Mouse (Mus musculus) megakaryocyte-erythroid progenitor cell, adult 5-6 weeks (primary cell): Measurements from ENCODE around the gene Thoc3. TPM values are rescaled to one million over a fixed set of nuclear protein-coding genes. Genes with fewer than 3 reads are reported as not detected.
"Not testable (repeated sequence)": the region's sequence is repeated elsewhere in the genome, so short reads cannot be mapped to it uniquely, and the experiment has no call there.

Experiments used
- ATAC-seq: replicated peaks from 2 replicates; pipeline ENCODE4 v1.8.0; 2016; ENCODE audit warnings: mild to moderate bottlenecking, inconsistent platforms; ENCODE audit not compliant: severe bottlenecking, poor library complexity, low FRiP score, low TSS enrichment
- total RNA-seq, 2 experiments: library from RNA; stranded (forward) in 1 of 2; stranded (reverse) in 1 of 2; fragments of 200-1000, 215-1000 nt in 1 of 2; fragments of >200 nt in 1 of 2; fragmentation: Nextera tagmentation in 1 of 2; gene quantifications; 2 replicates each; pipeline ENCODE4 v1.2.3; 2014 to 2017

The Thoc3 gene
- total RNA-seq (2014; fragmentation: Nextera tagmentation) (30.0 and 40.1 TPM in 2 replicates), total RNA-seq (2017) (37.3 and 62.5 TPM in 2 replicates)

DNA sequence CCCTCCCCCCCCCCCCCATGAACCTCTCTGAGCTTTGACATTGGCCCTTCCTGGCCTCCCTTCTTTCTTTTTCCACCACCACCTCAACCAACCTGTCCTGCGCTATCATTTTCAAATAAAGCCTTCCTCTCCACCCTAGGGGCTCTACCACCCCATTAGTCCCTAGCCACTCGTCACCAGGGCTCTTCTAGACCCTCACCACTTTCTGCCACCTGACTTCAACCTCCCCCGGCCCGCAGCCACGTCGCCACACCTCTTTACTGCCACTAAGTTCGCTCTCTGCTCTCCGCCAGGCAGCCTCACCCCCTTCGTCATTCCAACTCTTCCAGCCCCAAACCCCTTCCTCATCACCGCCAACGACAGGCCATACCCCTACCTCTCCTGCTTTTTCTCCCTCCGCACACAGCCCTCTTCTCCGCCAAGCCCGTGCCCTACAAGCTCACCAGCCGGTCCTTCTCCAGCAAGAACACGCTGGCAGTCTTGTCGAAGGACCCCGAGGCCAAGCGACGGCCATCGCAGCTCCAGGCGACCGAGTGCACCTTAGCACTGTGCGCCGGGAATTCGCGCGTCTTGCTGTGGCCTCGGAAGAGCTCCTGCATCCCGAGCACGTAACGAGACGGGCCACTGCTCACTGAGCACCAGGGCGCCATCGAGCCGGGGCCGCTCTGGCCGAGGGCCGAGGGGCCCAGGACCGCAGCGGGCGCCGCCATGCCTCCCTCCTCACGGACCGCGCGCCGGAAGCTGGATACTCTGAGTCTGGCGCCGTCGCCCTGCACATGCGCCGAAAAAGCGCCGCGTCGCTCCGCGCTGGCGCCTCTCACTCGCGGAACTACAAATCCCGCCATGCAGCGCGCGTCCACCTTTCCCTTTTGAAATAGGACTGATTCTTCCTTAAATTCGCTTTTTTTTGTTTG lies at the start of gene Thoc3:
Gene Thoc3, minus strand, starts transcription at position 752 of the 914 bp plus-strand sequence.
- peak; percentile 97 for ATAC-seq

DNA sequence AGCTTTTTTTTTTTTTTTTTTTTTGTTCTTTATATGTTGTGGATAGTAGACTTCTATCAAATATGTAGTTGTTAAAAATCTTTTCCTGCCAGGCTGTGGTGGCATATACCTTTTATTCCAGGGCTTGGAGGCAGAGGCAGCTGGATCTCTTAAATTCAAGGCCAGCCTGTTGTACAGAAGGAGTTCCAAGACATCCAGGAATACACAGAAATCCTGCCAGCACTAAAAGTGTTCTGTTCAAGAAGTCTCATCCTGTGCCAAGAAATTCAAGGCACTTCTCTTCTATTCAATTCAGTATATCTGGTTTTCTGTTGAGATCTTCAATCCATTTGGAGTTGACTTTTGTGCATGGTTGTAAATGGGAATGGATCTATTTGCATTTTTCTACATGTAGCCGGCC lies 37.3 kb upstream of the Thoc3 start:
- ATAC-seq, result no peak

DNA sequence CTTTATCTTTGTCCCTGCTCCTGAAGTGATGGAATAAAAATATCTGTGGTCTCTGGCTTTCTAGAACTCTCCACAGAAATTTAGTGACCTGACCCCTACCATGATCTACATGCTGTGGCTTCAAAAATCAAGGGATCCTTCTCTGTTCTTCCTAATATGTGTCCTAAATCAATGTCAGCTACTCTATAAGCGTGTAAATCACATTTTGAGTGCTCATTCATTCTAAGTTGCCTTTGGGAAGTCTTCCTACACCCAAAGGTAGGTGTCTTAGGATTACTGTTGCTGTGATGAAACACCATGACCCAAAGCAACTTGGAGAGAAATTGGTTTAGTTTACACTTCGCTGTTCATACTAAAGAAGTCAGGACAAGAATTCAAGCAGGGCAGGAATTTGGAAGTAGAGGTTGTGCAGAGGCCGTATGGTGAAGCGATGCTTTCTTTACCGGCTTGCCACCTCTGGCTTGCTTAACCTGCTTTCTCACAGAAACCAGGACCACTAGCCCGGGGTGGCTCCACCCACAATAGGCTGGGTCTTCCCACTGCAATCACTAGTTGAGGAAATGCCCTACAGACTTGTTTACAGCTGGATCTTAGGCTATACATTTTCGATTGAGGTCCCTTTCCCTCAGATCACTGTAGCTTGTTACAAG lies 36.1 kb upstream of the Thoc3 start:
- no peak for ATAC-seq

GRCm38 (mm10) chr13:54503604-54504521 lies 35.2 kb upstream of the Thoc3 start, which contains the start of gene Simc1:
Gene Simc1 (plus strand): TSS chr13:54503779.
- ATAC-seq, result peak; percentile 75

GRCm38 (mm10) chr13:54503278-54503603 lies 34.6 kb upstream of the Thoc3 start:
- ATAC-seq, result peak; percentile 60

DNA sequence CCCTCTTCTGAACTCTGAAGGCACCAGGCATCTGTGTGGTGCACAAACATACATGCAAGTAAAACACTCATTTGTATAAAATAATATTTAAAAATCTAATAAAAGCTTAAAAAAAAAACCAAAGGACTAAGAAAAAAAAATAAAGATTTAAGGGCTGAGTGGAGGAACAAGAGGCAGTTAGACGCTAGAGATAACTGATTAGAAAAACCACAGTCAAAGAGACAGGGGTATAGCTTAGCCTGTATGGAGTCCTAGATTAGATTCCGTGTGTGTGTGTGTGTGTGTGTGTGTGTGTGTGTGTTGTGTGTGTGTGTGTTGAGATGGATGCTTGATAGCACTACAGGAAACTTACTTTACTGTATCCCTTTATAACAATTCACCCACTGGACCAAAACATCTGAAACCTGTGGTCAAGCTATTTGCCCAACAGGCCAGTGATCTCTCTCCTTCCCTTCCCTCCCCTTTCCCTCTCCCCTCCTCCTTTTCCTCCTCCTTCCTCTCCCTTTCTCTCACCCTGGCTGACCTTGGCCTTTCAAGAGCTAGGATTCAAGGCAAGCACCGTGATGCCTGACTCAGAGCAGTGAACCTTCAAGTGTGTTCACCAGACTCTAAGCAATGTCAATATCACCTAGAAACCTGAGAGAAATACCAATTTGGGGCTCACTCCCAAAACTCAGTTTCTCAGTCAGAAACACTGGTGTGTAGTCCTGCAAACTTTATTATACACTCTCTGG lies 33.5 kb upstream of the Thoc3 start:
- ATAC-seq, result no peak

- ATAC-seq, result no peak
Observed at GRCm38 (mm10) chr13:54501352-54501751, 32.7 kb upstream of the Thoc3 start.

GRCm38 (mm10) chr13:54499551-54499950 lies 30.9 kb upstream of the Thoc3 start:
- not testable (repeated sequence) for ATAC-seq

DNA sequence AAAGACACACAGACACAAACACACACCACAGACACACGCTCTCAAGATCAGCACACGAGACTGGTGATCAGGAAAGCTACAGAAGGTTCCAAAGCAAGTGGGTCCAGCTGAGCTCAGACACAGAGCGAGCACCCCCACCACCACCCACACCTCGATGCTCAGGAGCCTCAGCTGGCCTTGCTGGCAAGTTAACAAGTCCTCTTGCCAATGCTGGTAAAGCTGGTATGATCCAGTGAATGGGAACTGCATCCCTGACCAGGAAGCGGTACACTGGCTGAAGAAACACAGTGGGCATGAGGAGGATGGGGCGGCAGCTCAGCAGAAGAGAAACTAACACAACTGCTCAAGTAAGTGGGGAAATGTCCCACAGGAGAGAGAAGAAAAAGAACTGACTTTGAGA lies 22.7 kb upstream of the Thoc3 start:
- ATAC-seq, result no peak

- ATAC-seq, result no peak
Observed at GRCm38 (mm10) chr13:54490411-54490810, 21.8 kb upstream of the Thoc3 start.

GRCm38 (mm10) chr13:54481498-54481897 lies 12.8 kb upstream of the Thoc3 start:
- no peak for ATAC-seq

DNA sequence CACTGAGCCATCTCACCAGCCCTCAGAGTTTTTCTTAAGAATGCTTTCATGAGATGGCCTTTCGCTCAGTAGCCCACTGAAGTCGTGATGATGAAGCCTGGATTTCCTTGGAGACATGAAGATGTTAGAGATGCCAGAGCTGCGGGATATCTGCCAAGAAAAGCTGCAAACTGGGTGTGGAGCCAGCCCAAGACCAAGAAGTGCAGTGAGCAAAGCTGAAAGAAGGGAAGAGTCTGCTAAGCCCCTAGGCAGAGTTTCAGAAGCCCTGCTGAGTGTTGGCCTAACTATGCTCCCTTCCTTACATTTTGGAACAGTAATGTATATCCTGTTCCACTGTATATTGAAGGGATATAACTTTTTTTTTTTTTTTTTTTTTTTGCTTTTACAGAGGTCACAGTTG lies 10.6 kb upstream of the Thoc3 start:
- no peak for ATAC-seq

DNA sequence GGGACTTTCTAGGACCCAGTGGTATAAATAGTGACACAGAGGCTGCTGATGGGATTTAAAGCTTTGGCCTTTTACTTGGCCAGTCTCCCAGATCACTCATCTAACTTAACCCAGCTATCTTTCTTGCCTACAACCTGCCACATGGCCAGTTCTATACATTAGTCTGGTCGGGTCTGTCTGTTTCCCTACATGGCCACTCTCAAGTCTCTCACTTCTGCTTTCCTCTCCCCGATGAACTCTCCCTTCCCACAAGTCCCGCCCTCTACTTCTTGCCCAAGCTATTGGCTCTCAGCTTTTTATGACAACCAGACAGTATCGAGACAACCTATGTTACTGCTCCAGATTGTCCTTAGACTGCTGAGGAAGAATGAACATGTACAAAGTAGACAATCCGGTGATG lies 7.1 kb upstream of the Thoc3 start:
- ATAC-seq, result no peak

- ATAC-seq, result no peak
Observed at GRCm38 (mm10) chr13:54474996-54475395, 6.3 kb upstream of the Thoc3 start.

DNA sequence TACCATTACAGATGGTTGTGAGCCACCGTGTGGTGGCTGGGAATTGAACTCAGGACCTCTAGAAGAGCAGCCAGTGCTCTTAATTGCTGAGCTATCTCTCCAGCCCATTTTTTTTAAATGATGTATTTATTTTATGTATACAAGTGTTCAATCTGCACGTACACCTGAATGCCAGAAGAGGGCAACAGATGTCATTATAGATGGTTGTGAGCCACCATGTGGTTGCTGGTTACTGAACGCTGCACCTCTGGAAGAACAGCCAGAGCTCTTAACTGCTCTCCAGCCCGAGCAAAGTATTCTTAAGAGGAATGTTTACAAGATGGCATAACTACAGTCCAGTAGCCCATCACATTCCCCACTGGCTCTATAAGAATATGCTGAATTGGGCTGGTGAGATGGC lies 3.3 kb upstream of the Thoc3 start:
- ATAC-seq, result no peak

DNA sequence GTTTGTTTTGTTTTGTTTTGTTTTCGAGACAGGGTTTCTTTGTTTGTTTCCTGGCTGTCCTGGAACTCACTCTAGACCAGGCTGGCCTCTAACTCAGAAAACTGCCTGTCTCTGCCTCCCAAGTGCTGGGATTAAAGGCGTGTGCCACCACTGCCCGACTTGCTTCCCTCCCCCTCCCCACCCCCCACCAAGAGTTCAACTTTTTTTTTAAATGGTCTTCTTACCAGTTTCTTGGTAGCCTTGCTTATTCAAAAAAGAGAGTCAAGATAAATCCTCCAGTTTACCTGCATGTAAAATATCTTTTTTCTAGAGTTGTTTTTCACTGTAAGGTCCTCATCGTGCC lies 334 bp upstream of the Thoc3 start:
- no peak for ATAC-seq

GRCm38 (mm10) chr13:54459282-54459681 lies 9.4 kb downstream of the Thoc3 start:
- no peak for ATAC-seq

DNA sequence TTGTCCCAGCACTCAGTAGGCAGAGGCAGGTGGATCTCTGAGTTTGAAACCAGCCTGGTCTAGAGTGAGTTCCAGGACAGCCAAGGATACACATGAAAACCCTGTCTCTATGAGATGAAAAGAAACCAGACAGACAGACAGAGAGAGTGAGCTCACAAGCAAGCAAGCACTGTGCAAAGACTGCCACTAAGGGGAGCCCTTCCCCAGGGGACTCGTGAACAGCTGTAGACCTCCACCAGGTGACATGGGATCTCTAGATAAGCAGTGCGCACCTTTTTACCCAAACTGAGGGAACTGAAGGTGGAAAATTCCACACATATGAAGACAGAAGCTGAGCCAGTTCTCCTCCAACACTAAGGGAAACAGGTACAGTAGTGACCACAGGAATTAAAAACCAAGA lies 11.6 kb downstream of the Thoc3 start:
- peak; percentile 55; the same call in 1 of the 2 replicates for ATAC-seq
